Mouse (Mus musculus): ENCODE measurements at regions not wholly inside any gene's neighbourhood (a gene's known extent, or its start where the extent isn't known, plus 50 kb on each side); places are given as distances from the start of the nearest gene placed in this dataset.

GRCm38 (mm10) chr15:36347333-36347845, 660.2 kb downstream of the Zfp706 start:
- DNase-seq (ENCODE audit: low spot score): no peak

GRCm38 (mm10) chr15:36346126-36346525, 661.4 kb downstream of the Zfp706 start:
- DNase-seq (ENCODE audit: low spot score): no peak

DNA sequence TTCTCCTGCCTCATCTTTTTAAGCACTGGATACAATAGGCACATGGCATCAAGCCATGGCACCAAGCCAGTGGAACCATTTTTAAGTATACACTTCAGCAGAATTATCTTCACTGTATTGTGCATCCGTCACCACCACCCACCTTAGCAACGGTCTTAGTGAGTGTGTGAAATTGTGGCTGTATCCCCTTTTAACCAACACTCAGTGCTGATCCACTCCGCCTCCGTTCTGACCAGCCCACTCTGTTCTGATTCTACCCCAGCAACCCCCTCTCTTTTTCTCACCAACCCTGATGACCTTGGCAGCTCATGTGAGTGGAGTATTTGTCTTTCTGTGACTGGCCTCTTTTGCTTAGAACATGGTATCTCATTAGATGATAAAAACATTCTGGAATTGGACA, 662.2 kb downstream of the Zfp706 start:
- no peak for DNase-seq (ENCODE audit: low spot score)

GRCm38 (mm10) chr15:36339971-36340550, 667.5 kb downstream of the Zfp706 start:
- no peak for DNase-seq (ENCODE audit: low spot score)

GRCm38 (mm10) chr15:36338766-36339165, 668.8 kb downstream of the Zfp706 start:
- DNase-seq (ENCODE audit: low spot score): no peak

GRCm38 (mm10) chr15:36336857-36337256, 670.7 kb downstream of the Zfp706 start:
- DNase-seq (ENCODE audit: low spot score): no peak

GRCm38 (mm10) chr15:36335116-36335515, 672.5 kb downstream of the Zfp706 start:
- no peak for DNase-seq (ENCODE audit: low spot score)

DNA sequence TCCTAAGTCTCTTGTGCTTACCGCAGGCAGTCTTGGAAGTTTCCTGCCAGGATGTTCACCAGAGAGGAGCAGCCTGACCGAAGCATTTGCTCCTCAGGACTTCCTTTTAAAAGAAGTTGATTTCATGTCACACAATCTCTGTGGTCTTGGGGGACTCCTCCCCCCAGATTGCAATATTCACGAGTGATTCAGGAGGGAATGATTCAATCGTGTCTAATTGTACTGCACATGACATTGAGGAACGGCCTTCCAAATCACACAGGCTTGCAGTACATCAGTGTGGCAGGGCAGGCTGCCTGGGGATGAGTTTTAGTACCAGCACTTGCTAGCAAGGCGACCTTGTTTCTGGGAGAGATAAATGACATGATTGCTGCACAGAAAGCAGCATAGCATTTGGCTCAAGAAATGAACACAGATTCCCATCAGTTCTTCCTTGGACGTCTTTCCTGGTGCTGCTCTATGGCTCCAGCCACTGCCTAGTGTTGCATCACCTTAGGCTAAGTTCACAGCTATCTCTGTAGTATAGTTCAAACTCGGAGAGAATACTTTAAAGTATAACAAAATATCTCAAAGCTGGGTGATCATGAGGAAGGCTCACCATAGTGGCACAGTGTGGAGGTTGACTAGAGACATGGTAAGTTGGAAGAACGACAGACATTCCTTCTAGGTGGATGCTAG, 673.0 kb downstream of the Zfp706 start:
- peak; percentile 31 for DNase-seq (ENCODE audit: low spot score)

DNA sequence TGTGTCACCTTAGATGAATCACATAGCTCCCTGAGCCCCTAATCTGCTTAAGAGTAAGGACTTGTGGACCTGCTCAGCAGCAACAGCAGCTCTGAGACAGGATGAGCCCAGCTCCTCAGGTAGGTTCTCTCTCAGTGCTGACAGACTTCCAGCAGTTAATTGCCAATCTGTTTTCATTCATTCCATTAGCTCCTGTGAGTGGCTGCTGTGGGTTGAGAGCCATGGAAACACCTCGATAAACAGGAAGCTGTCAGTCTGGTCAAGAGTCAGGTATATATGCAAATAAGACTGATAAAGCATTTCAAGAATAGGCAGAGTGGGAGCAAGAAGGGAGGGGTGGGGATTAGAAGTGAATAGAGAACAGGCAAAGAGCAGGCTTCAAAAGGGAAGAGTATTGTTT, 673.7 kb downstream of the Zfp706 start:
- DNase-seq (ENCODE audit: low spot score): no peak

DNA sequence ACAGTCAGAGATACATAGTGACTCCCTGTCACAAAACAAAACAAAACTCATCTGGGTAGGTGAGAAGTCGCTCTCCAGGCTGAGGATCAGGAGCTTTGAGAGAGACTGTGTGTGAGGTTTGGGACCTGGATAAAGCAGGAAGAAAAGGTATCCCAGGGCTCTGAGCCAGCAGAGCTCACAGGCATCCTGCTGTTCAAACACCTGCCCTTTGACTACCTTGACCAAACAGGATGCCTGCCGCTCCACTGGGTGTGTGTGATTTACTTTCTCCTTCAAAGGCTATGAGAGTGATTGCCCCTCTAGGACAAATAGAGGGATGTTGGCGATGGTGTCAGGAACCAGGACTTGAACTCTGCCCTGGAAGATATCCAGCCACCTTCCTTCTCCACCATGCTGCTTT, 674.3 kb downstream of the Zfp706 start:
- no peak for DNase-seq (ENCODE audit: low spot score)
